Mouse (Mus musculus): ENCODE data around the gene Klhdc8a. TPM values are rescaled to one million over a fixed set of nuclear protein-coding genes. Genes with fewer than 3 reads are reported as not detected.

Gene Klhdc8a
- total RNA-seq, 2 experiments from 2014 or later: not detected

Other genes with a start within 250 kb of the Klhdc8a start
- 0.72 TPM in 1 of 2 replicates, not detected in the other for gene Mfsd4a, start 230.6 kb upstream of the Klhdc8a start, total RNA-seq (2015; ENCODE audit: low replicate concordance)
- 0.15 and 5.4 TPM in 2 replicates for gene Mfsd4a, start 230.6 kb upstream of the Klhdc8a start, total RNA-seq (2017; ENCODE audit: low replicate concordance)
- not detected in 2 replicates for gene Cdk18, start 158.9 kb upstream of the Klhdc8a start, total RNA-seq (2015; ENCODE audit: low replicate concordance)
- gene Cdk18, start 158.9 kb upstream of the Klhdc8a start, total RNA-seq (2017; ENCODE audit: low replicate concordance): 0.13 TPM in 1 of 2 replicates, not detected in the other
- not detected in 2 replicates for gene Lemd1, start 107.2 kb upstream of the Klhdc8a start, total RNA-seq (2015; ENCODE audit: low replicate concordance)
- gene Lemd1, start 107.2 kb upstream of the Klhdc8a start, total RNA-seq (2017; ENCODE audit: low replicate concordance): not detected in 2 replicates
- gene AC124108.1, start 107.2 kb upstream of the Klhdc8a start, total RNA-seq (2015; ENCODE audit: low replicate concordance): not detected in 2 replicates
- gene AC124108.1, start 107.2 kb upstream of the Klhdc8a start, total RNA-seq (2017; ENCODE audit: low replicate concordance): not detected in 2 replicates
- gene Gm10188, start 68.9 kb upstream of the Klhdc8a start, total RNA-seq (2015; ENCODE audit: low replicate concordance): not detected in 2 replicates
- gene Gm10188, start 68.9 kb upstream of the Klhdc8a start, total RNA-seq (2017; ENCODE audit: low replicate concordance): not detected in 2 replicates
- gene Nuak2, start 17.5 kb downstream of the Klhdc8a start, total RNA-seq (2015; ENCODE audit: low replicate concordance): 1.1 and 6.3 TPM in 2 replicates
- 3.7 TPM in 1 of 2 replicates, not detected in the other for gene Nuak2, start 17.5 kb downstream of the Klhdc8a start, total RNA-seq (2017; ENCODE audit: low replicate concordance)
- gene Tmcc2, start 92.7 kb downstream of the Klhdc8a start, total RNA-seq (2015; ENCODE audit: low replicate concordance): 212 and 231 TPM in 2 replicates
- gene Tmcc2, start 92.7 kb downstream of the Klhdc8a start, total RNA-seq (2017; ENCODE audit: low replicate concordance): 244 and 297 TPM in 2 replicates
- 23.4 and 31.4 TPM in 2 replicates for gene Dstyk, start 118.9 kb downstream of the Klhdc8a start, total RNA-seq (2015; ENCODE audit: low replicate concordance)
- gene Dstyk, start 118.9 kb downstream of the Klhdc8a start, total RNA-seq (2017; ENCODE audit: low replicate concordance): 34.3 and 48.6 TPM in 2 replicates
- gene Rbbp5, start 178.7 kb downstream of the Klhdc8a start, total RNA-seq (2015; ENCODE audit: low replicate concordance): 53.2 and 61.6 TPM in 2 replicates
- gene Rbbp5, start 178.7 kb downstream of the Klhdc8a start, total RNA-seq (2017; ENCODE audit: low replicate concordance): 34.1 and 35.3 TPM in 2 replicates
- gene Tmem81, start 207.6 kb downstream of the Klhdc8a start, total RNA-seq (2015; ENCODE audit: low replicate concordance): 3.6 TPM in 1 of 2 replicates, not detected in the other
- gene Tmem81, start 207.6 kb downstream of the Klhdc8a start, total RNA-seq (2017; ENCODE audit: low replicate concordance): 2.4 and 3.1 TPM in 2 replicates
- gene Cntn2, start 244.6 kb downstream of the Klhdc8a start, total RNA-seq (2015; ENCODE audit: low replicate concordance): not detected in 2 replicates
- gene Cntn2, start 244.6 kb downstream of the Klhdc8a start, total RNA-seq (2017; ENCODE audit: low replicate concordance): not detected in 2 replicates

Measured in erythroid progenitor cell, adult 5-6 weeks (primary cell).